Comparison of ENCODE assay signal across 9 mouse cellular contexts in the genomic region with DNA sequence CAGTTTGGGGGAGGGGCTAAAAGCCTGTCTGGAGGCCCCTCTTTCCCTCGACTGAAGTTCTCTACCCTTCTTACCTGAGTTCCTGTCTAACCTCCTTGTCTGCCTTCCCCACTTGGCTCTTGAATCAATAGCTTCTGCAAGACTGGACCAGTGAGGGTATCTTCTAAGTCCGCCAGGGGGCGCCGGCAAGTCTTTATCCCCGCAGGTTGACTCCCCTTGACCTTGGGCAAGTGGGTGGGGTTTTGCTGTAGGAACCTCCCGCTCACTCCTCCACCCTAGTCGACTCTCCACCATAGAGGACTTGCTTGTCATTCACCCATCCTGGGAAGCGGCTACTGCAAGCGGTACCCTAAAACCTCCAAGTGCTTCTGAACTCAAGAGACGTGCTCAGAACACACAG. TPM values are rescaled to one million over a fixed set of nuclear protein-coding genes. Genes with fewer than 3 reads are reported as not detected.
A peak's percentile ranks its signal among the peaks of the same experiment; 100 is the strongest.
DNase-seq lines count a peak whose midpoint lies in the region; ATAC-seq and TF ChIP-seq lines count a peak whose summit lies in the region.
"Had no signal": no experiment of that assay in that cellular context is flagged by ENCODE, and none has a peak within 500 bp of the region (broad histone marks: within the 10 kb centered on the region; RNA-seq: fewer than 3 reads in every experiment).

No protein-coding gene starts in this region.

- TF ChIP-seq RAD21 in CH12.LX (IDR thresholded peaks at IDR 0.05; ENCODE audit: low read depth, low read length): peak; percentile 71

- no peaks in the 10 kb centered on the region for H3K36me3 ChIP-seq in CH12.LX (replicated peaks in 1 of 2; ENCODE audit: control insufficient read depth in 1 of 2, insufficient read depth in 1 of 2, low read length in 1 of 2)
- H3K36me3 ChIP-seq in lung, embryonic 14.5 days (ENCODE audit: insufficient read depth): no peaks in the 10 kb centered on the region
- H3K36me3 ChIP-seq: limb, embryonic 13.5 days had no signal

- peak; percentile 54 to 80 for TF ChIP-seq CTCF in CH12.LX (conservative IDR thresholded peaks at IDR 0.05 in 1 of 2, IDR thresholded peaks at IDR 0.05 in 1 of 2; ENCODE audit: low read depth in 2 of 2, low read length in 2 of 2)
- TF ChIP-seq CTCF in lung, embryonic 14.5 days (IDR thresholded peaks at IDR 0.05; ENCODE audit: low read depth): peak; percentile 61

- no peak overlapping the region for H3K9ac ChIP-seq in CH12.LX (ENCODE audit: insufficient read depth, low read depth)
- H3K9ac ChIP-seq in lung, embryonic 14.5 days: no peak overlapping the region
- H3K9ac ChIP-seq: limb, embryonic 13.5 days had no signal

- in situ Hi-C loops in CH12.LX (cut with MboI; ENCODE audit: low pct_ligation_motif_present, low pct_unique_long_range_greater_than_20kb, low sequenced_read_pairs): no loop called here

- ATAC-seq in lung, embryonic 14.5 days (ENCODE audit: insufficient read depth): no peak

- no peak overlapping the region for H3K4me3 ChIP-seq in CH12.LX (replicated peaks in 1 of 3; ENCODE audit: low read depth in 2 of 3, low read length in 2 of 3, poor library complexity in 1 of 3)
- no peak overlapping the region for H3K4me3 ChIP-seq in lung, embryonic 14.5 days (ENCODE audit: low read depth, low read length)
- H3K4me3 ChIP-seq: limb, embryonic 13.5 days had no signal

- no peak for TF ChIP-seq POLR2A in CH12.LX (IDR thresholded peaks at IDR 0.05; ENCODE audit: low read depth, low read length)

- TF ChIP-seq EP300 in CH12.LX (IDR thresholded peaks at IDR 0.05; ENCODE audit: low read length): no peak

- dilution Hi-C loops in CH12.LX (cut with MboI; ENCODE audit: extremely low pct_ligation_motif_present, extremely low pct_unique_long_range_greater_than_20kb, low sequenced_read_pairs): no loop called here

- H3K27ac ChIP-seq in CH12.LX (ENCODE audit: insufficient read depth, low read depth): no peak overlapping the region
- H3K27ac ChIP-seq in lung, embryonic 14.5 days (ENCODE audit: low read depth): no peak overlapping the region
- H3K27ac ChIP-seq: limb, embryonic 13.5 days had no signal

- DNase-seq in CH12.LX (ENCODE audit: extremely low read depth): peak; percentile 82
- peak; percentile 58 to 63 for DNase-seq in adrenal gland, adult 18-20 months (ENCODE audit: low spot score in 2 of 2)
- peak; percentile 84 for DNase-seq in embryo, embryonic 10.5 days (ENCODE audit: low spot score)
- peak; percentile 17 to 29 for DNase-seq in heart, adult 9 months (ENCODE audit: low spot score in 2 of 2)
- peak; percentile 55 to 79 for DNase-seq in layer of hippocampus, adult 18-20 months (ENCODE audit: low spot score in 2 of 2)
- DNase-seq in lung, embryonic 14.5 days: peak; percentile 72
- peak; percentile 83 for DNase-seq in retina, embryonic 14.5 days (ENCODE audit: low spot score)
- peak; percentile 90 for DNase-seq in thymus, postnatal 14 days

- H3K4me2 ChIP-seq in CH12.LX (ENCODE audit: insufficient read depth, low read depth, poor library complexity, severe bottlenecking): no peak overlapping the region
- H3K4me2 ChIP-seq in lung, embryonic 14.5 days: no peak overlapping the region
- H3K4me2 ChIP-seq: limb, embryonic 13.5 days had no signal

- peaks cover 0 to 3% of the 10 kb centered on the region in 2 experiments; a peak in 2 of 4 replicates for H3K4me1 ChIP-seq in CH12.LX (ENCODE audit: control insufficient read depth in 1 of 2, insufficient read depth in 2 of 2)
- no peaks in the 10 kb centered on the region for H3K4me1 ChIP-seq in lung, embryonic 14.5 days (ENCODE audit: insufficient read depth)

- no peaks in the 10 kb centered on the region for H3K9me3 ChIP-seq in CH12.LX (replicated peaks; ENCODE audit: low read length)
- no peaks in the 10 kb centered on the region for H3K9me3 ChIP-seq in lung, embryonic 14.5 days (ENCODE audit: low read depth, low read length)
- H3K9me3 ChIP-seq: limb, embryonic 13.5 days had no signal

- H3K27me3 ChIP-seq in CH12.LX (replicated peaks): peaks cover 68% of the 10 kb centered on the region
- peaks cover 52% of the 10 kb centered on the region for H3K27me3 ChIP-seq in lung, embryonic 14.5 days (ENCODE audit: insufficient read depth, low read length)

- H3K79me2 ChIP-seq in CH12.LX (replicated peaks; ENCODE audit: control insufficient read depth, extremely low read depth, insufficient read depth, poor library complexity, severe bottlenecking): no peaks in the 10 kb centered on the region

- WGBS in lung, embryonic 14.5 days: 9% methylated on average over 10 of the region's 10 CpGs

TF ChIP-seq in CH12.LX, 34 proteins besides CTCF, POLR2A, EP300 and RAD21:
- no peak for TF ChIP-seq CHD2 (IDR thresholded peaks at IDR 0.05; ENCODE audit: low read length)
- TF ChIP-seq ZC3H11A (IDR thresholded peaks at IDR 0.05; ENCODE audit: low read depth, low read length): no peak
- TF ChIP-seq HCFC1 (IDR thresholded peaks at IDR 0.05; ENCODE audit: low read depth, low read length): no peak
- no peak for TF ChIP-seq PAX5 (IDR thresholded peaks at IDR 0.05; ENCODE audit: low read length)
- TF ChIP-seq SMC3 (IDR thresholded peaks at IDR 0.05; ENCODE audit: low read depth, low read length): peak; percentile 89
- no peak for TF ChIP-seq MXI1 (IDR thresholded peaks at IDR 0.05; ENCODE audit: low read depth, low read length)
- no peak for TF ChIP-seq JUN (IDR thresholded peaks at IDR 0.05; ENCODE audit: insufficient read depth, low read depth, low read length)

RNA-seq across cellular contexts. Expression of a gene that starts 2.4 kb away (rescaled TPM):
- under 0.01 TPM in 1 of 2 replicates, not detected in the other for total RNA-seq in CH12.LX (2012; rRNA removed)
- total RNA-seq in CH12.LX (2014; rRNA removed): 0.03 TPM in 1 of 2 replicates, not detected in the other
- polyA plus RNA-seq in CH12.LX (2012; ENCODE audit: insufficient read length, low read depth): not detected in 2 replicates
- under 1 TPM; 0.29 to 0.40 TPM for total RNA-seq in adrenal gland, adult 18-20 months (2021)
- total RNA-seq in layer of hippocampus, adult 18-20 months (2021): 10 to 100 TPM; 44.2 to 46.2 TPM
- polyA plus RNA-seq in lung, embryonic 14.5 days (2014; fragmentation: Nextera tagmentation; extraction: Ambion mirVana): not detected in 2 replicates

RNA-seq across cellular contexts. Expression of a gene that starts 25.3 kb away (rescaled TPM):
- 47.1 and 55.0 TPM in 2 replicates for total RNA-seq in CH12.LX (2012; rRNA removed)
- 63.3 and 67.3 TPM in 2 replicates for total RNA-seq in CH12.LX (2014; rRNA removed)
- 91.2 and 99.6 TPM in 2 replicates for polyA plus RNA-seq in CH12.LX (2012; ENCODE audit: insufficient read length, low read depth)
- total RNA-seq in adrenal gland, adult 18-20 months (2021): 10 to 100 TPM; 42.6 to 48.1 TPM
- 10 to 100 TPM; 36.1 to 40.0 TPM for total RNA-seq in layer of hippocampus, adult 18-20 months (2021)
- 56.4 and 61.0 TPM in 2 replicates for polyA plus RNA-seq in lung, embryonic 14.5 days (2014; fragmentation: Nextera tagmentation; extraction: Ambion mirVana)

RNA-seq across cellular contexts. Expression of a gene that starts 34.5 kb away (rescaled TPM):
- total RNA-seq in CH12.LX (2012; rRNA removed) (351 and 486 TPM in 2 replicates), CH12.LX (2014; rRNA removed) (721 and 819 TPM in 2 replicates)
- 324 and 357 TPM in 2 replicates for polyA plus RNA-seq in CH12.LX (2012; ENCODE audit: insufficient read length, low read depth)
- 100 to 1,000 TPM; 237 to 275 TPM for total RNA-seq in adrenal gland, adult 18-20 months (2021)
- 100 to 1,000 TPM in 1 of 2 experiments, 10 to 100 TPM in 1; 98.4 to 101 TPM for total RNA-seq in layer of hippocampus, adult 18-20 months (2021)
- polyA plus RNA-seq in lung, embryonic 14.5 days (2014; fragmentation: Nextera tagmentation; extraction: Ambion mirVana): 115 and 136 TPM in 2 replicates

RNA-seq across cellular contexts. Expression of a gene that starts 53.8 kb away (rescaled TPM):
- total RNA-seq in CH12.LX (2012; rRNA removed) (not detected in 2 replicates), CH12.LX (2014; rRNA removed) (not detected in 2 replicates)
- polyA plus RNA-seq in CH12.LX (2012; ENCODE audit: insufficient read length, low read depth): 6.5 TPM in 1 of 2 replicates, not detected in the other
- total RNA-seq in adrenal gland, adult 18-20 months (2021): 10 to 100 TPM in 1 of 2 experiments, not detected in 1; 11.6 TPM
- 10 to 100 TPM; 15.2 to 19.6 TPM for total RNA-seq in layer of hippocampus, adult 18-20 months (2021)
- polyA plus RNA-seq in lung, embryonic 14.5 days (2014; fragmentation: Nextera tagmentation; extraction: Ambion mirVana): not detected in 2 replicates
- polyA plus RNA-seq: limb, embryonic 13.5 days had no signal

RNA-seq across cellular contexts. Expression of a gene that starts 55.6 kb away (rescaled TPM):
- 34.4 and 35.4 TPM in 2 replicates for total RNA-seq in CH12.LX (2012; rRNA removed)
- total RNA-seq in CH12.LX (2014; rRNA removed): 18.8 and 20.7 TPM in 2 replicates
- 19.2 and 23.3 TPM in 2 replicates for polyA plus RNA-seq in CH12.LX (2012; ENCODE audit: insufficient read length, low read depth)
- total RNA-seq in adrenal gland, adult 18-20 months (2021): 10 to 100 TPM; 45.3 to 52.3 TPM
- total RNA-seq in layer of hippocampus, adult 18-20 months (2021): 10 to 100 TPM; 32.7 to 33.9 TPM
- 31.7 and 32.9 TPM in 2 replicates for polyA plus RNA-seq in lung, embryonic 14.5 days (2014; fragmentation: Nextera tagmentation; extraction: Ambion mirVana)

Comparison
In these comparisons a context has a peak if more than half of its experiments do, and no peak if none do; other contexts are left out.
1. DNase-seq: peak in every context shown above with its lines; median percentile 90 in thymus, postnatal 14 days; 84 in embryo, embryonic 10.5 days; 83 in retina, embryonic 14.5 days; 82 in CH12.LX; 72 in lung, embryonic 14.5 days; 67 in layer of hippocampus, adult 18-20 months; 60 in adrenal gland, adult 18-20 months; 23 in heart, adult 9 months.
2. RNA of a gene that starts 2.4 kb away (total RNA-seq): 44.2 to 46.2 TPM in layer of hippocampus, adult 18-20 months; 0.29 to 0.40 TPM in adrenal gland, adult 18-20 months and under 0.01 to 0.03 TPM in CH12.LX; every median in the first group is over 10 times any median in the second.